Mouse (Mus musculus): ENCODE results near the gene Serpinf2.

DNA sequence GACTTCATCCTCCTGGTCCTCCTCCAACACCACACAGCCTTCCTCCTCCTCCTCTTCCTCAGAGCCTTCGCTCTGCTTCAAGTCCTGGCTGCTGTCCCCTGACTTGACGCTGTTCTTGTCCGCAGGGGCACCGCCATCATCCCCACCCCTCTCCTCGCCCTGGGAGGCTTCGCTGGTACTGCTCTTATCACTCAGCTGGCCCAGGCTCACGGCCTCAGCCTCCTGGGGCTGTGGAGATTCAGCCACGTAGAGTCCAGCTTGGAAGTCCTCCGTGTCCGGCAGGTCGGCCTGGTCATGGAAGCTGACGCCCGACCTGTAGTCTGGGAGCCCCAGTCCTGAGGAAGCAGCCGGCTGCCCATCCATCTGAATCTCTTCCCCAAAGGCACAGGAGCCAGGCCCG, 11.5 kb upstream of the Serpinf2 start:
- TF ChIP-seq USF1 (IDR thresholded peaks at IDR 0.05; ENCODE audit: low read depth) (no peak), REST (IDR thresholded peaks at IDR 0.05; ENCODE audit: insufficient read depth, insufficient read length) (no peak), POLR2A (IDR thresholded peaks at IDR 0.05; ENCODE audit: insufficient read length, low read depth) (no peak)
